Mouse (Mus musculus) heart, postnatal 36 days (tissue): ENCODE results near the gene Gm3020. TPM values are rescaled to one million over a fixed set of nuclear protein-coding genes. Genes with fewer than 3 reads are reported as not detected.
"Not testable (repeated sequence)": the region's sequence is repeated elsewhere in the genome, so short reads cannot be mapped to it uniquely, and the experiment has no call there.

Source experiments
- DNase-seq, 2 experiments: peaks; one replicate each; pipeline ENCODE4 v3.0.0; 2021 to 2022
- intact Hi-C: fragments of 180-260 bp; cut with DNase I; formaldehyde crosslinking; loops from one replicate; pipeline ENCODE4 v1.15.1; 2025
- total RNA-seq, 2 experiments: library from RNA; stranded (reverse); gene quantifications; 2 replicates each; pipeline ENCODE4 v1.2.3; 2021

The Gm3020 gene
- total RNA-seq = under 1 TPM in 1 of 2 experiments, not detected in 1; 0.30 TPM

DNA sequence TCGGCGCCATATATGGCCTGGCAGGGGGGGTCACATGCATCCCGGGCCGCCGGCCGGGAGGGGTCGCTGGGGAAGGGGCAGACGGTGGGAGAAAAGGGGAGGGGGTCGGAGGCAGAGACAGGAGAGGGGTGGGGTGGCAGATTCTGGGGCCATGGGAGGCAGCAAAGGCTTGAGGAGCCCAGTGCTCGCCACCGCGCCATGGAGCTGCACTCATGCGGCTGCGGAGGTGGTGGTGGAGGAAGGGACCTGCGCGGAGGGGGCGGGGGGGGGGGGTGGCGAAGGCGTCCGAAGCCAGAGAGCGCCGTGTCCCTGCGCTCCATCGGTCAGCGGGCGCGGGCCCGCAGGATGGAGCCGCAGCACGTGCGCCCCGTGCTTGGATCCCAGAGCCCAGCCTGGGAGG, at the start of gene Gm3020:
Gene Gm3020 (plus strand): TSS at position 301 of the 400 bp plus-strand sequence.
- intact Hi-C loops = not testable (repeated sequence)
- peak in 1 of 2 experiments; percentile 0 for DNase-seq

GRCm38 (mm10) chr14:3634212-3634611, 17.6 kb upstream of the Gm3020 start, which contains the start of gene Gm3012:
Gm3012 (plus strand) TSS chr14:3634512.
- DNase-seq, intact Hi-C loops: not testable (repeated sequence)

- not testable (repeated sequence) for DNase-seq
Measured at GRCm38 (mm10) chr14:3688483-3688882, 36.7 kb downstream of the Gm3020 start, which contains the start of gene Gm3043. Gm3043 (plus strand) TSS chr14:3688783.

More at GRCm38 (mm10) chr14:3688483-3688882, 36.7 kb downstream of the Gm3020 start, which contains the start of gene Gm3043:
- intact Hi-C loops = not testable (repeated sequence)

Other genes starting within 250 kb of the Gm3020 start
- under 1 TPM in 1 of 2 experiments, not detected in 1; 0.30 TPM for gene Gm10409, start 239.4 kb upstream of the Gm3020 start, total RNA-seq
- under 1 TPM in 1 of 2 experiments, not detected in 1; 0.16 TPM for gene Gm3005, start 223.9 kb upstream of the Gm3020 start, total RNA-seq
- not detected for gene Gm10408, start 202.7 kb upstream of the Gm3020 start, total RNA-seq
- not detected for gene Gm3012, start 17.5 kb upstream of the Gm3020 start, total RNA-seq
- not detected for gene Gm3043, start 36.8 kb downstream of the Gm3020 start, total RNA-seq
- under 1 TPM; 0.30 to 0.64 TPM for gene Gm3002, start 158.0 kb downstream of the Gm3020 start, total RNA-seq
- gene Gm3033, start 194.2 kb downstream of the Gm3020 start, total RNA-seq = under 1 TPM; 0.27 to 0.28 TPM
- not detected for gene Gm2916, start 232.1 kb downstream of the Gm3020 start, total RNA-seq